Mouse (Mus musculus): ENCODE measurements around the gene Gm20388.

GRCm38 (mm10) chr8:122288344-122288743 is 2377.7 kb downstream of the Gm20388 start:
- TF ChIP-seq EP300 (IDR thresholded peaks at IDR 0.05; ENCODE audit: low read depth) (no peak), CTCF (IDR thresholded peaks at IDR 0.05; ENCODE audit: low read depth) (no peak)
